Comparison of ENCODE assay signal across 11 mouse cellular contexts in the genomic region with DNA sequence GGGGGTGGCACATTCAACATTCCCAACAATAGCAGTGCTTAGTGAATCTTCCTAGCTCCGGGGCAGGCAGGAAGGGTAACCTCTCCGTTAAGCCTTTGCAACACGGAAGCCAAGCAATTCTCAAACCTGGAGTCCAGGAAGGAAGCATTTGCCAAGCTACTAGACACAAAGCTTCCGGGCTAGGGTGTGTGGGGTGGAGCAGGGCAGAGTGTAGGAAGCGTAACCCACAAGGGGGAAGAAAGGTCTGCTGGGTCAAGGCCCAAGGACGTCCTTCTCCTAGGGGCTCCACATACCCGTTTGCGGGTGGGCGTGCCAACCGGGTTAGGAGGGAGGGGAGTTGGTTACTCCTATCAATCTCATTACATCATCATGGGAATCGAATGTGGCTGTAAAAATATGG. TPM values are rescaled to one million over a fixed set of nuclear protein-coding genes. Genes with fewer than 3 reads are reported as not detected.
A peak's percentile ranks its signal among the peaks of the same experiment; 100 is the strongest.
DNase-seq lines count a peak whose midpoint lies in the region; ATAC-seq and TF ChIP-seq lines count a peak whose summit lies in the region.
"Not testable (repeated sequence)": the region's sequence is repeated elsewhere in the genome, so short reads cannot be mapped to it uniquely, and the experiment has no call there.
"Had no signal": no experiment of that assay in that cellular context is flagged by ENCODE, and none has a peak within 500 bp of the region (broad histone marks: within the 10 kb centered on the region; RNA-seq: fewer than 3 reads in every experiment).

No protein-coding gene starts in this region.

- not testable (repeated sequence) for H3K36me3 ChIP-seq in embryonic facial prominence, embryonic 14.5 days (ENCODE audit: control insufficient read depth, insufficient read depth, low read length); lung, embryonic 14.5 days (ENCODE audit: insufficient read depth)

- H3K4me1 ChIP-seq in embryonic facial prominence, embryonic 14.5 days (ENCODE audit: control insufficient read depth, insufficient read depth, low read length); lung, embryonic 14.5 days (ENCODE audit: insufficient read depth): not testable (repeated sequence)

- not testable (repeated sequence) for H3K4me3 ChIP-seq in embryonic facial prominence, embryonic 14.5 days (ENCODE audit: low read depth, low read length); lung, embryonic 14.5 days (ENCODE audit: low read depth, low read length)

- H3K27ac ChIP-seq in embryonic facial prominence, embryonic 14.5 days (replicated peaks; ENCODE audit: low read depth, low read length); lung, embryonic 14.5 days (ENCODE audit: low read depth): not testable (repeated sequence)

- peak; percentile 12 for DNase-seq in T-cell, adult 2 months (ENCODE audit: low spot score)
- peak; percentile 5 for DNase-seq in embryonic facial prominence, embryonic 14.5 days (ENCODE audit: low spot score)
- peak; percentile 48 for DNase-seq in kidney, postnatal 10 days
- DNase-seq in lung, embryonic 14.5 days, result peak; percentile 26
- peak; percentile 14 to 26 for DNase-seq in thymus, adult 18-20 months

- not testable (repeated sequence) for H3K9ac ChIP-seq in embryonic facial prominence, embryonic 14.5 days (ENCODE audit: low read depth, low read length); lung, embryonic 14.5 days

- H3K9me3 ChIP-seq in embryonic facial prominence, embryonic 14.5 days (ENCODE audit: control insufficient read depth, low read length); lung, embryonic 14.5 days (ENCODE audit: low read depth, low read length): not testable (repeated sequence)

- H3K27me3 ChIP-seq in embryonic facial prominence, embryonic 14.5 days (replicated peaks; ENCODE audit: control insufficient read depth, insufficient read depth, low read length); lung, embryonic 14.5 days (ENCODE audit: insufficient read depth, low read length): not testable (repeated sequence)

- 55% methylated on average over 5 of the region's 11 CpGs for WGBS in embryonic facial prominence, embryonic 14.5 days
- 65% methylated on average over 6 of the region's 11 CpGs for WGBS in lung, embryonic 14.5 days

- H3K4me2 ChIP-seq in embryonic facial prominence, embryonic 14.5 days (ENCODE audit: low read depth, low read length); lung, embryonic 14.5 days: not testable (repeated sequence)

- not testable (repeated sequence) for ATAC-seq in embryonic facial prominence, embryonic 14.5 days (ENCODE audit: low read depth); lung, embryonic 14.5 days (ENCODE audit: insufficient read depth)
- ATAC-seq in hematopoietic stem cell, adult 5-6 weeks (replicated peaks in 1 of 2; ENCODE audit: insufficient read depth in 1 of 2, low FRiP score in 2 of 2, low TSS enrichment in 1 of 2, low read depth in 1 of 2, poor library complexity in 2 of 2, severe bottlenecking in 2 of 2), result peak; percentile 89 to 91
- ATAC-seq in megakaryocyte progenitor cell, adult 5-6 weeks (replicated peaks; ENCODE audit: poor library complexity), result peak; percentile 93

- TF ChIP-seq CTCF in lung, embryonic 14.5 days (IDR thresholded peaks at IDR 0.05; ENCODE audit: low read depth), result not testable (repeated sequence)

RNA-seq across cellular contexts. Expression of gene Gm49673, which starts 31.2 kb away (rescaled TPM):
- polyA plus RNA-seq in embryonic facial prominence, embryonic 14.5 days (2014; fragmentation: Nextera tagmentation; extraction: Ambion mirVana), result not detected in 2 replicates
- total RNA-seq in hematopoietic stem cell, adult 5-6 weeks (2017), result not detected in 2 replicates
- not detected in 2 replicates for polyA plus RNA-seq in lung, embryonic 14.5 days (2014; fragmentation: Nextera tagmentation; extraction: Ambion mirVana)
- total RNA-seq in megakaryocyte progenitor cell, adult 5-6 weeks (2015), result not detected in 2 replicates
- not detected in 2 replicates for total RNA-seq in megakaryocyte progenitor cell, adult 5-6 weeks (2017)
- total RNA-seq: heart, postnatal 25 days; MEL had no signal
- polyA plus RNA-seq: heart, embryonic 11.5 days; midbrain, embryonic 14.5 days had no signal

RNA-seq across cellular contexts. Expression of gene Rnaset2a, which starts 31.5 kb away (rescaled TPM):
- 28.4 and 33.9 TPM in 2 replicates for polyA plus RNA-seq in embryonic facial prominence, embryonic 14.5 days (2014; fragmentation: Nextera tagmentation; extraction: Ambion mirVana)
- 23.8 and 54.8 TPM in 2 replicates for total RNA-seq in hematopoietic stem cell, adult 5-6 weeks (2017)
- polyA plus RNA-seq in lung, embryonic 14.5 days (2014; fragmentation: Nextera tagmentation; extraction: Ambion mirVana), result 28.4 and 32.2 TPM in 2 replicates
- total RNA-seq in megakaryocyte progenitor cell, adult 5-6 weeks (2015), result 73.9 and 79.4 TPM in 2 replicates
- total RNA-seq in megakaryocyte progenitor cell, adult 5-6 weeks (2017), result 72.3 and 80.8 TPM in 2 replicates

RNA-seq across cellular contexts. Expression of gene Fgfr1op, which starts 48.9 kb away (rescaled TPM):
- polyA plus RNA-seq in embryonic facial prominence, embryonic 14.5 days (2014; fragmentation: Nextera tagmentation; extraction: Ambion mirVana), result 32.3 and 35.0 TPM in 2 replicates
- 57.5 and 64.7 TPM in 2 replicates for total RNA-seq in hematopoietic stem cell, adult 5-6 weeks (2017)
- polyA plus RNA-seq in lung, embryonic 14.5 days (2014; fragmentation: Nextera tagmentation; extraction: Ambion mirVana), result 39.4 and 40.7 TPM in 2 replicates
- total RNA-seq in megakaryocyte progenitor cell, adult 5-6 weeks (2015), result 44.8 and 47.1 TPM in 2 replicates
- total RNA-seq in megakaryocyte progenitor cell, adult 5-6 weeks (2017), result 49.2 and 57.0 TPM in 2 replicates
